Mouse (Mus musculus): ENCODE results near the gene Akap2. TPM values are rescaled to one million over a fixed set of nuclear protein-coding genes. Genes with fewer than 3 reads are reported as not detected.

Gene Akap2
- 0.87 TPM in 1 of 2 replicates, not detected in the other for polyA plus RNA-seq (2012; ENCODE audit: insufficient read depth, low replicate concordance)

DNA sequence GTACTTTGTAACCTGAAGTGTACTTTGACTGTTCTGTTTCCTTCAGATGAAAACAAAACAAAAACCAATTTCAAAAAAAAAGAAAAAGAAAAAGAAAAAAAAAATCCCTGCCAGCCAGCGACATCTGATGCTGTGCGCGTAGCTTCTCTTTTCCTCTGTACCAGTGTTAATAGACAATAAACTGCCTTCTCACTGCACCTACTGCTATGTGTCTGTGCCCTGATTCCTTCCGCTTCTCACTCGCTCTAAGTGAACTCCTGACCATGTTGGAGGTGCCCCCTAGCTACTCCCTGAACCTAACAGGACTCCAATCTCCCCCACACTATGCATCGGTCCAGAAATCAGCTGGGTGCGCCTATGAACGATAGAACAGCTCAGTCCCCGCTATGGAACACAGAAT lies at the start of gene Akap2:
Gene Akap2, plus strand, starts transcription at position 304 of the 400 bp plus-strand sequence.
- no peaks in the 10 kb centered on the region for H3K9me3 ChIP-seq
- H3K4me3 ChIP-seq (replicated peaks) = no peak within 1 kb of the TSS
- TF ChIP-seq FLI1 (IDR thresholded peaks at IDR 0.05; ENCODE audit: low read length) = no peak
- TF ChIP-seq GATA1 (IDR thresholded peaks at IDR 0.05; ENCODE audit: borderline replicate concordance, low read length) = no peak
- H3K36me3 ChIP-seq (replicated peaks; ENCODE audit: low read length) = no peaks in the 10 kb centered on the region
- no peaks in the 10 kb centered on the region for H3K27me3 ChIP-seq (replicated peaks)
- H3K4me1 ChIP-seq = no peaks in the 10 kb centered on the region

GRCm38 (mm10) chr4:57670813-57671469 lies 46.5 kb upstream of the Akap2 start:
- TF ChIP-seq FLI1 (IDR thresholded peaks at IDR 0.05; ENCODE audit: low read length) = no peak
- TF ChIP-seq GATA1 (IDR thresholded peaks at IDR 0.05; ENCODE audit: borderline replicate concordance, low read length) = no peak
- no peak overlapping the region for H3K4me3 ChIP-seq (replicated peaks)

GRCm38 (mm10) chr4:57672541-57672940 lies 44.9 kb upstream of the Akap2 start:
- no peaks in the 10 kb centered on the region for H3K36me3 ChIP-seq (replicated peaks; ENCODE audit: low read length)
- TF ChIP-seq FLI1 (IDR thresholded peaks at IDR 0.05; ENCODE audit: low read length) (no peak), GATA1 (IDR thresholded peaks at IDR 0.05; ENCODE audit: borderline replicate concordance, low read length) (no peak)
- H3K4me3 ChIP-seq (replicated peaks) = no peak overlapping the region
- peaks cover 35% of the 10 kb centered on the region for H3K4me1 ChIP-seq
- peaks cover 18% of the 10 kb centered on the region for H3K27me3 ChIP-seq (replicated peaks)
- H3K9me3 ChIP-seq = no peaks in the 10 kb centered on the region

More at GRCm38 (mm10) chr4:57670813-57671469, 46.5 kb upstream of the Akap2 start:
- Histone ChIP-seq H3K9me3 (no peaks in the 10 kb centered on the region), H3K36me3 (replicated peaks; ENCODE audit: low read length) (no peaks in the 10 kb centered on the region), H3K4me1 (peaks cover 35% of the 10 kb centered on the region), H3K27me3 (replicated peaks) (peaks cover 25% of the 10 kb centered on the region)

DNA sequence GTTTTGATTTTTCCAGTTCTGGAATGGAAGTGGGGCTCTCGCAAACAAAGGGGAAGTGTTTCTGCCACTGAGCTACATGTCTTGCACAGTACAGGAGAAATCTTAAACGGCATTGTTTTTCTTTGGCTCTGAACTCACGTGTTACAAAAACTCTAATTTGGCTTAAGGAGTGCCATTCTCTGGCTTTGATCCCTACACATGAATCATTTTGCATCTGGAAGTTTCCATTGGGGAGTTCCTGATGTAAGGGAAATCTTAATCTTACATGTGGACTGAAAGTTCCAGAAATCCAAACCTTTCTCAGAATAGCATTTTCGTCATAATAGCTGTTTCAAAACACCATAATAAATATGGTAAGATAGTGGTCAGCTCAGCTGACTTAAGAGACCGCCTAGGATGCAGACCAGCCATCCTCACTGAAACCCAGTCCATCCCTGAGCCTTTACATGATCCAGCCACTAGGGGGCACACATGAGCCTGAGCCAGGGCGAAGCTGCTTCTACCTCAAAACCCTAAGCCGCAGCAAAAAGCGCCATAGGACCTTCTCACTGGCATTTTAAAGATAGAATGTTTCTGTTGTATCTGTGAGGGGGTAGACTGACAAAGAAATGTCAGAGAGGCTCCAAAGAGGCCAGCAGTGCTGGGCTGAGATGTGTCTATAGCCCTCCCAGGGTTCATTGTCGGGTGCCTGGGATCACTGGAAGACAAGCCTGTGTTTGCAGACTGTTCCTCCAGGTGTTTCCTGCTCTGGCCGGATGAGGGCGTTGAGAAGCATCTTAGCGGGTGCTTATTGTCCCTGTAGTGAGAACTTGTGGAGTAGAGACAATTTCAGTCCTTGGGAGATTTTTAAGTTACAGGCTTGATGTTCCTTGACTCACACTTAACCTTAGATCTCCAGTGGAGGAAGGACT lies 44.2 kb upstream of the Akap2 start:
- H3K27me3 ChIP-seq (replicated peaks) = peaks cover 18% of the 10 kb centered on the region
- H3K36me3 ChIP-seq (replicated peaks; ENCODE audit: low read length) = no peaks in the 10 kb centered on the region
- H3K4me3 ChIP-seq (replicated peaks) = peak overlapping the region; percentile 83
- H3K4me1 ChIP-seq = peaks cover 35% of the 10 kb centered on the region
- no peaks in the 10 kb centered on the region for H3K9me3 ChIP-seq
- TF ChIP-seq FLI1 (IDR thresholded peaks at IDR 0.05; ENCODE audit: low read length) (no peak), GATA1 (IDR thresholded peaks at IDR 0.05; ENCODE audit: borderline replicate concordance, low read length) (no peak)

DNA sequence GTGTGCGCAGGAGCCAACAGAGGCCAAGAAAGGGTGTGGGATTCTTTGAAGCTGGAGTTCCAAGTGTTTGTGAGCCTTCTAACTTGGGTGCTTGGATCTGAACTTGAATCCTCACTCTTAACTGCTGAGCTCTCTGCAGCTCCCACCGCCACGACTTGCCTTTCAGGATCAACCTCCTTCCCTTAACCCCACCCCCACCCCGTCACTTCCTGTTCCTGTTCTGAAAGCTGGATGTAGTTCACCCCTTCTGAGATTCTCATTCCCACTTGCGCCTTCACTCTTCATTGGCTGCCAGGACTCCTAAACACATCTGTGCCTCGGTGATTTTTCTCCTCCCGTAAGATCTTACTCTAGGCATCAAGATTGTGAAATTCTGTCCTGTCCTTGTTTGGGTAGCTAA lies 43.1 kb upstream of the Akap2 start:
- no peak overlapping the region for H3K4me3 ChIP-seq (replicated peaks)
- peaks cover 13% of the 10 kb centered on the region for H3K27me3 ChIP-seq (replicated peaks)
- peaks cover 35% of the 10 kb centered on the region for H3K4me1 ChIP-seq
- no peaks in the 10 kb centered on the region for H3K36me3 ChIP-seq (replicated peaks; ENCODE audit: low read length)
- H3K9me3 ChIP-seq = no peaks in the 10 kb centered on the region
- TF ChIP-seq GATA1 (IDR thresholded peaks at IDR 0.05; ENCODE audit: borderline replicate concordance, low read length) (no peak), FLI1 (IDR thresholded peaks at IDR 0.05; ENCODE audit: low read length) (no peak)

- TF ChIP-seq FLI1 (IDR thresholded peaks at IDR 0.05; ENCODE audit: low read length) (no peak), GATA1 (IDR thresholded peaks at IDR 0.05; ENCODE audit: borderline replicate concordance, low read length) (no peak)
- H3K36me3 ChIP-seq (replicated peaks; ENCODE audit: low read length) = no peaks in the 10 kb centered on the region
- no peaks in the 10 kb centered on the region for H3K9me3 ChIP-seq
- H3K4me1 ChIP-seq = peaks cover 35% of the 10 kb centered on the region
- H3K27me3 ChIP-seq (replicated peaks) = peaks cover 8% of the 10 kb centered on the region
- H3K4me3 ChIP-seq (replicated peaks) = peak overlapping the region; percentile 4
Observed at GRCm38 (mm10) chr4:57675387-57675786, 42.1 kb upstream of the Akap2 start.

DNA sequence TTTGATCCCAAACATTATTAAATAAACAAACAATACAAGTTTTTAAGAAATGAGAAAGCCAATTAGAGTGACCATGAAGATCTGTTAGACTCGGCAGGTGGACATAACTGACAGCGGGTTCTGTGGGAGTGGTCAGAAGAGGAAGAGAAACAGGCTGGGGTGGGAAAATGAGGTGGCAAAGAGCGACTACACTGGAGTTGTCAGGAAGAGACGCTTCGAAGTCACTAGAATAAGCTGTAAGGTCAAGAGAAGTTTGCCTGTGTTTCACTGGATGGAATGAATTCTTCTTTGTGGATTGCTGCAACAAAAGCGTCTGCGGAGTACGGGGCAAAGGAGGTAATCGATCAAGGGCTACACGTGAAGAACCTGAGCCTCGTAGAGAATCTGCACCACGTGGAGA lies 39.5 kb upstream of the Akap2 start:
- H3K4me1 ChIP-seq = peaks cover 31% of the 10 kb centered on the region
- no peaks in the 10 kb centered on the region for H3K9me3 ChIP-seq

DNA sequence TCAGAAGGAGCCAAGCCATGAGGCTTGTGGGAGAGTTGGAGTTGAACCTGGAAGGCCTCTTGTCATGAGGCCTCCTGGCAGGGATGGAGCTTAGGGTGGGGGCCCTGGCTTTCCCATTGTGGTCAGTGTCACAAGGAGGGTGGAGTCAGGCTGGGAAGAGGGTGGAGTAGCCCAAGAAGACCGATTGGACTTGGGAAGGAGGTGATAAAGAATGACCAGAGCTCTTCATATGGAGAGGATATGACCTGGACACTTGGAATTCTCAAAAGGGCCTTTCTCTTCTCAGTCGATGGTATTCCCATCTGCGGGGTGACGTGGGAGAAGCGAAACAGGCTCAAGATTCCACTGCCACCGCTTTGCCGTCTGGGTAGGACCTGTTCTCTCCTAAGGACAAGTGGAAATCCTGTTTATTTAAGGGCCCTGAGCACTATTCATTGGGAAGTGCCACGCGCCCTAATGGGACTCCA lies 38.4 kb upstream of the Akap2 start:
- Histone ChIP-seq H3K4me1 (peaks cover 23% of the 10 kb centered on the region), H3K4me3 (replicated peaks) (no peak overlapping the region), H3K36me3 (replicated peaks; ENCODE audit: low read length) (no peaks in the 10 kb centered on the region), H3K9me3 (no peaks in the 10 kb centered on the region), H3K27me3 (replicated peaks) (peaks cover 13% of the 10 kb centered on the region)
- TF ChIP-seq FLI1 (IDR thresholded peaks at IDR 0.05; ENCODE audit: low read length) = no peak
- no peak for TF ChIP-seq GATA1 (IDR thresholded peaks at IDR 0.05; ENCODE audit: borderline replicate concordance, low read length)

More for the DNA sequence above, 39.5 kb upstream of the Akap2 start:
- H3K4me3 ChIP-seq (replicated peaks) = no peak overlapping the region
- no peaks in the 10 kb centered on the region for H3K36me3 ChIP-seq (replicated peaks; ENCODE audit: low read length)
- H3K27me3 ChIP-seq (replicated peaks) = peaks cover 11% of the 10 kb centered on the region
- TF ChIP-seq FLI1 (IDR thresholded peaks at IDR 0.05; ENCODE audit: low read length) (no peak), GATA1 (IDR thresholded peaks at IDR 0.05; ENCODE audit: borderline replicate concordance, low read length) (no peak)

- H3K36me3 ChIP-seq (replicated peaks; ENCODE audit: low read length) = no peaks in the 10 kb centered on the region
- H3K4me1 ChIP-seq = peaks cover 11% of the 10 kb centered on the region
- no peaks in the 10 kb centered on the region for H3K9me3 ChIP-seq
- H3K4me3 ChIP-seq (replicated peaks) = no peak overlapping the region
- TF ChIP-seq FLI1 (IDR thresholded peaks at IDR 0.05; ENCODE audit: low read length) (no peak), GATA1 (IDR thresholded peaks at IDR 0.05; ENCODE audit: borderline replicate concordance, low read length) (no peak)
- H3K27me3 ChIP-seq (replicated peaks) = peaks cover 15% of the 10 kb centered on the region
Observed at GRCm38 (mm10) chr4:57680186-57680585, 37.3 kb upstream of the Akap2 start.
